Mouse (Mus musculus): ENCODE data around the gene Gm47995. TPM values are rescaled to one million over a fixed set of nuclear protein-coding genes. Genes with fewer than 3 reads are reported as not detected.
A peak's percentile ranks its signal among the peaks of the same experiment; 100 is the strongest.
"Not testable (repeated sequence)": the region's sequence is repeated elsewhere in the genome, so short reads cannot be mapped to it uniquely, and the experiment has no call there.

Gene Gm47995
- not detected for total RNA-seq (2021)
- long read RNA-seq, experiment 1: 0 reads
- long read RNA-seq, experiment 2: 0 reads

GRCm38 (mm10) chr1:151198120-151198519, at the start of gene Gm47995:
TSS of gene Gm47995 (plus strand) at chr1:151198448.
- DNase-seq (ENCODE audit: low spot score in 2 of 2): not testable (repeated sequence)

GRCm38 (mm10) chr1:151150211-151150610, 48.0 kb upstream of the Gm47995 start:
- no peak for DNase-seq (ENCODE audit: low spot score in 2 of 2)

GRCm38 (mm10) chr1:151151089-151151488, 47.2 kb upstream of the Gm47995 start:
- no peak for DNase-seq (ENCODE audit: low spot score in 2 of 2)

DNA sequence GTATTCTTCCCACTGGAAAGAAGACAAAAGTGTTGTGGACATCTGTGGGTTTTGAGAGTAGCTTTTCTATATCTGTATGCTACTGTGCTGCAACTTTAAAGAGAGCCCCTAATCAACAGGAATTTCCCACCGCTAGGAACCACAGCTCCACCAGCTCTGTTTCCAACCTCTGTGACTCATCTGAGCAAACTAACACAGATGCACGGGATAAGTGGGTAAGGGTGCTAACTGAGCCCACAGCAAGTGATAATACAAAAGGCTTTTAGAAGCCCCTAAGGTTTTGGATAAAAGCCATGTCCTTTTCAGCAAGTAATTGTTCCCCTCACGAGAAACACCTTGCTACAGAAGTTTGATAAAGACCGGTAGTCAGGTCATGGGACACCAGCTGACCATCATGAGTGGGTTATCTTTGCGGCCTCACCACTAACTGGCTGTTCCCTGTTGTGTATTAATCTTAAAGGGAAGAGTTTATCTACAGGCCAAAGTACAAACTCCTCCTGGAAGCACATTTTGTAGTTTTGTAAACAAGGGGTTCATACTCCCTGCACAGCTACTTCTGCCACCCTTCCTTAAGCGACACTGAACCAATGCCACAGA, 45.1 kb upstream of the Gm47995 start:
- DNase-seq (ENCODE audit: low spot score in 2 of 2): no peak

GRCm38 (mm10) chr1:151154131-151154530, 44.1 kb upstream of the Gm47995 start:
- DNase-seq (ENCODE audit: low spot score in 2 of 2): not testable (repeated sequence)

DNA sequence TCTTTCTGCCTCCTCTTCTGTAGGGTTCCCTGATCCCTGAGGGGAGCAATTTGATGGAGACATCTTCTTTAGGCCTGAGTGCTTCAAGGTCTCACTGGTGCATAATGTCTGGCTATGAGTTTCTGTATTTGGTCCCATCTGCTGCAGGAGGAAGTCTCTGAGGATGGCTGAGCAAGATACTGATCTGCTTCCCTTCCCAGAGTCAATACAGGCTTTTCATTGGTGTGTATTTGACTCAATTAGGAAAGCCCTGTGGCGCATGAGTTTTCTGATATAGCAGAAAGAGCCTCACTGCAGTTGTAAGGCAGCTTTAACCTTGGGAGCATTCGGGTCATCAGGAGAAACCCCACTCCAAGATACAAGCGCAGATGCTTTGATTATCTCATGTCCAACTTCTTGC, 42.1 kb upstream of the Gm47995 start:
- DNase-seq (ENCODE audit: low spot score in 2 of 2): no peak

DNA sequence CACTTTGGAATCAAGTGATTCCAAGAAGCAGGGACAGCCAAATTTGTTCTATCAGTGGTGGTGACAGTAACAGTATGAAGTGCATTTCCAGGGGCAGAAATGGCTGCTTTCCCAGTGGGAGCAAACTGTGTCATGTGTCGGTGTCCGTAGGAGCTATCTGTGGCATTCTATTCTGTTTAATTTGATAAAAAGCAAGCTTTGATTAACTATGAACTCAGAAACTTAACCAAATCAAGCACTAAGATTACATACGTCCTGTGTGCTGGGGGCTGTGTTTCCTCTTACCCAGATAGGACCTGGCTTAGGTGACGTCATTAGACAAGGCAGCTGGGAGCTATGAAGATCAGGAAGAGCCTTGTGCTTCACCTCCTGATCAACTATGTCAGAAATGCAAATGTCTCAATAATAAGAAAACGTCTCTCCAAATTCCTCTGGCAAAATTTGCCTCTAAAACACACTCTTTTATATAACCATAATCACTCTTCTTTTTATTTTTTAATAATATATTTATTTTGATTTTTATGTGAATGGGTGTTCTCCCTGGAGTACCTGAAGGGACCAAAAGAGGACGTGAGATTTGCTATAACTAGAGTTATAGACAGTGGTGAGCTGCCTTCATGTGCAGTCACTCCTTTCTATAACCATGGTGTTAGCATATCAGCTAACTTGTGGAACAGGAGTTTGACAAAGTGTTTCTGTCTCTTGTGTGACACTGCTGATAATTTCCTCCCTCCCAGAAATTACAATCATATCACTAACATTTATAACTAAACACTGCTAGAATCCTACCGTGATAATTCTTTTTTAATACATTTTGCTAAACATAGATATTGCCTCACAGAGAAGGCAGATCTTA, 41.2 kb upstream of the Gm47995 start:
- no peak for DNase-seq (ENCODE audit: low spot score in 2 of 2)

DNA sequence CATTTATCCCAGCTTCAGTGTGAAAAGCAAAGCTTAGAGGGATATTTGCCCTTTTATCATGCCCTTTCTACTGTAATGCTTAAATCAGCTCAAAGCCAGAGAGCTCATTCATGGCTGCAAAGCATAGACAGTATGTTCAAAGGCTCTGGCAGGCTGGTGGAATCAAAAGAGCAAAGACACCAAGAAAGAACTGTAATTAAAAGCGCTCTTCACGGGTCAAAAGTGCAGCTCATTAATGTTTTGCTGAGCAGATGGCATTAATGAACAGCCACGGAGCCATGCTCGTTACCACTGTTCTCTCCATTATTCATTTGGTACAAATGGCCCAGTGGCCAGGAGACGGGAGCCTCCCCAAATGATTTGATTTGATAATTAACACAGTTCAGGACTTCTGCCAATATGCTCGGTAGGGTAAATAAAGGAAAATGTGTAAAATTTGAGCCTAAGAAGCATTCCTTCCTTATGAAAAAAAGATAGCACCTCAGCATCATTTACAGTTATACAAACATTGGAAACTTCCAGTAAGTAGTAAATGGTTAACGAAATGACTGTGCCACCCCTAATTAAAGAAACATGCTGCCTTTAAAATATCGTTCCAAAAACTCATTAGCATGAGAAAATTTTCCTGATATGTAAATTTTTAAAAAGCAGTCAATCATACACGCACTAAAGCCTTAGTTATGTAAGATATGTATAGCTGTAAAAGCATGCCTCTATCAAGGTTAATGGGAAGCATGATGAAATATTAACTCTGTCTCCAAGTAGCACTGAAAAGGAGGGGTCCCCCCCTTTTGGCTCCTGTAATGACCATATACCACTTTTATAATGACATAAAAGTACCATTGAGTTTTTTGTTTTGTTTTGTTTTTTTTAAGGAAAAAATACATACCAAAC, 40.0 kb upstream of the Gm47995 start:
- DNase-seq (ENCODE audit: low spot score in 2 of 2): peak in 1 of 2 experiments; percentile 25

GRCm38 (mm10) chr1:151158857-151159510, 39.3 kb upstream of the Gm47995 start:
- DNase-seq (ENCODE audit: low spot score in 2 of 2): no peak

DNA sequence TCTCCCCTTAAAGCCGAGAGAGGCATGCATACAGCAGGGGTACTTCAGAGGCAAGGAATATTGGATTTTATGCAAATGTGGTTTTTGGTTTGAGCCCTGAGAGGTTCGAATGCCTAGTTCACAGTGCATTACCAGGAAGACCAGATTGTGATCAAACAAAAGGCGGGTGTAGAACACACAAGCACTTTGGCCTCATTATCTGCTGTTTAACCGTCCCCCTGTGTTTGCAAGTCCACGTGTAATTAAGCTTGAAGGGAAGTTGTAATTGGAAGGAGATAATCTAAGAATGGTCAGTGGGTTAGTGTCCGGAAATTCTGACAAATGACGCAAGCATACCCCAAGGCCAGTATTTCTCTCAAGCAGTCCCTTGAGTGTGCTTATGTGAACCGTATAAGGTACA, 32.2 kb upstream of the Gm47995 start:
- DNase-seq (ENCODE audit: low spot score in 2 of 2): no peak

GRCm38 (mm10) chr1:151167297-151168047, 30.8 kb upstream of the Gm47995 start:
- no peak for DNase-seq (ENCODE audit: low spot score in 2 of 2)

DNA sequence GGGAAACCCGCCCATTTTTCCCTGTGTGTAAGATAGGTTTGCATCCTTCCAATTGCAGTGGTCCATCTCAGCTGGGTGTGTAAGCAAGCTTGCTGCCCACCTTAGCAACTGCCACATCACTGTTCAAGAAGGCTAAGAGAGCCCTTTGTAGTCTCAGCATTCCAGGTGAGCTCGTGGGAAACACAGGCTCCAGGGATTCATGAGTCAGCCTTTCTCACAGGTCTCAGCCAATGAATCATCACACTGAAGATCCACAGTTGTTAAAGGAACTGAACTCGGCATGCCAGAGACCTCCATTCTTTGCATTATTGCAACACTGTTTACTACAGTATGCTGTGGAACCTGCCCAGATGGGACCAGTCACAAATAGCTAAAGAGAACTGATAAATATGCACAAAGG, 29.6 kb upstream of the Gm47995 start:
- no peak for DNase-seq (ENCODE audit: low spot score in 2 of 2)

DNA sequence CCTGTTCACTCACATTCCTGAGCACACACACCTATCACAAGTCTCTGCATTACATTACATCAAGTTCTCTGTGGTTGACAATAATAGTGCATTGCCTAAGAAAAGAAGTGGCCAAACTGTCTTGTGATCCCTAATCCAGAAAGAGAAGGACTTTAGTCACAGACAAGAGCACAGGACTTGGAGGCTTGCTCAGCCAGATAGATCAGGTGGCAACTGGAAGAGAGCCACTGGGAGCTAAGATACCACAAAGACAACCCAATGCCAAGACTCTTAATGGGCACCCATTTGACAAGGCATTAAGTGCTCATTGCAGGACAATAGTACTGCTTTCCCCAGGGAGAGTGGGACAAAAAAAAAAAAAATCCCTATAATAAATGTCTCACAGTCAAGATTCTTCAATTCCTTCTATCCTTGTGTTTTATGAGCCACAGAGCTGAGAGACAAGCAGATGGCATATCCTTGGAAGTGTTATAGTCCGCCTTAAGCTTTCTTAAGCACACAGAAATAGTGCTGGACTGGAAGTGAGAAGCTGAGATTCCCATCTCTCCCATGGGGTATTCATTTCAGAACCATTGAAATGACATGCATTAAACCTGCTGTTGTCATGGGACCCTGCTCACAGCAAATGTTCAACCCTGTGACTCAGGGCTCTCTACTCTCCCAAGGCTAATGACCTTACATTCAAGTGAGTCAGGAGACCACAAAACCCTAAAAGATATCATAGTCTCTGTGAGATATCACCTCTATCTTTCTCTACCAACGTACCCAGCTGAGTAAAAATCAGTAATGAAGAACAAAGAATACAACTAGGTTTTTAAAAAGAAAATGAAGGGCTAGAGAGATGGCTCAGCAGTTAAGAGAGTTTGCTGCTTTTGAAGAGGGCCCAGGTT, 26.4 kb upstream of the Gm47995 start:
- no peak for DNase-seq (ENCODE audit: low spot score in 2 of 2)

- DNase-seq (ENCODE audit: low spot score in 2 of 2): no peak
These were observed 21.0 kb upstream of the Gm47995 start for GRCm38 (mm10) chr1:151177030-151177936.

DNA sequence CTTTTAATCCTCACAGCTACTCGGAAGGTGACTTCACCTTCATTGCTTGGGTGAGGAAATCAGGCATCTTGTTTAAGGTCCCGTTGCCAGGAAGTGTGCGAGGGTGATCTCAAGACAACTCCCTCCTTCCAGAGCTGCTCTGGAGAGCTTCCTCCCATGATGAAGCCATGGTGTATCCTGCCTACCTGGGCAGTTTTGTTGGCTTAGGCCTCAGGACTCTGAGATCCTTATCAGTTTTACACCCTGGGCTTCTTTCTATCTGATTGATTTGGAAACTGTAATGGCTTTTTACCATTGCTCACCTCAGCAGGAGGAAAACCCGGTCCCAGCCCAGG, 20.3 kb upstream of the Gm47995 start:
- DNase-seq (ENCODE audit: low spot score in 2 of 2): no peak

- no peak for DNase-seq (ENCODE audit: low spot score in 2 of 2)
These were observed 19.7 kb upstream of the Gm47995 start for GRCm38 (mm10) chr1:151178505-151179083.

DNA sequence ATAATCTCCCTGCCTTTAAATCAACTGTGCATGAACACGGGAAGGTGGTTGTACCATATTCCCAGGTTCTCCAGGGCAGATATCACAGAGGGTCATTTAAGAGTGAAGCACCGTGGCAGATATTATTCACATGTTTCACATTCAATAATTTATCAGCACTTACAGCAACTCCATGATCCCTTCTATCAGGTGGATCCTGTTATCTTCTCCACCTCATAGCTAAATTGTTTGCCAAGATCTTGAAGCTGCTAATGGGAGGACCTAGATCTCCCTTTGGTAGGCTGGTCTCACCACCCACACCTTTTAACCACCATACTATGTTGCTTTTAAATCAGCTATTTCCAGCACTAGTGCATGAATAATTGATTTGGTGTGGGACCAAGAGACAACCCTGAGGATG, 18.1 kb upstream of the Gm47995 start:
- no peak for DNase-seq (ENCODE audit: low spot score in 2 of 2)

GRCm38 (mm10) chr1:151182266-151182665, 16.0 kb upstream of the Gm47995 start, which contains the start of gene Gm47985:
TSS of gene Gm47985 (plus strand) at chr1:151182537.
- not testable (repeated sequence) for DNase-seq (ENCODE audit: low spot score in 2 of 2)

Data from layer of hippocampus, postnatal 14 days (tissue).